Mouse (Mus musculus): Measurements from ENCODE around the gene Gtf2f2.

DNA sequence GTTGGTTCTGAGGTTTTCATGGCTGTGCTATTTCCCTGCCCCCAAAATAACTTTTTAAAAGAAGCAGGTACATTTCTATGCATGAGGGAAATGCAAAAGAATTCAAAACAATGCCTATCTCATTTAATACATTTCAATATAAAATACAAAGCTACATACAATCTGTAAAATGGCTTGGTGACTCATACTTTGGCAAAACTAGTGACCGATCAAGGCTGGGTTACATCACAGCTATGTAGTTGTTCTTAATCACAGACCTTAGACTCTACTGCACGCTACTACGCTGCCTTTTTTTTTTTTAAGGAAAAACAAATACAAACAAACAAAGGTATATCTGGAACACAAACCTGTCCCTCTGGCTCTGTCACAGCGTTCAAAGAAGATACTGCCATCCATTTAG lies 18.3 kb downstream of the Gtf2f2 start:
- TF ChIP-seq CTCF (conservative IDR thresholded peaks at IDR 0.05; ENCODE audit: insufficient read depth, insufficient read length, low read depth, low read length) (no peak), POLR2A (IDR thresholded peaks at IDR 0.05; ENCODE audit: low read depth, low read length) (no peak)

All from kidney, adult 2 months (tissue).